Mouse (Mus musculus) stomach, embryonic 14.5 days (tissue): ENCODE data around the gene Rbck1. TPM values are rescaled to one million over a fixed set of nuclear protein-coding genes. Genes with fewer than 3 reads are reported as not detected.

Source experiments
- ATAC-seq: fragments of 200-750 bp; cut with Nextera tagmentation; 2 replicates; pipeline ENCODE4 v1.8.0; 2017; ENCODE audit warnings: low read depth, moderate TSS enrichment; ENCODE audit not compliant: insufficient number of reproducible peaks, insufficient read depth, low FRiP score
- H3K27ac ChIP-seq: fragments of 300-500 bp; sonication (generic); 2 replicates; pipeline ENCODE4 v1.5.1; 2014; ENCODE audit warnings: mild to moderate bottlenecking, low read length, moderate library complexity, mixed read lengths
- H3K27me3 ChIP-seq: fragments of 300-500 bp; sonication (generic); 2 replicates; pipeline ENCODE4 v1.6.1; 2014; ENCODE audit warnings: low read length, control low read depth, mixed read lengths; ENCODE audit not compliant: control insufficient read depth, insufficient read depth
- H3K36me3 ChIP-seq: fragments of 300-500 bp; sonication (generic); 2 replicates; pipeline ENCODE4 v1.6.1; 2014; ENCODE audit warnings: mild to moderate bottlenecking, control low read depth, low read length, moderate library complexity, mixed read lengths; ENCODE audit not compliant: control insufficient read depth, insufficient read depth
- H3K4me1 ChIP-seq: fragments of 300-500 bp; sonication (generic); 2 replicates; pipeline ENCODE4 v1.6.1; 2014; ENCODE audit warnings: low read length, control low read depth, mixed read lengths; ENCODE audit not compliant: control insufficient read depth, insufficient read depth
- H3K4me2 ChIP-seq: fragments of 300-500 bp; sonication (generic); replicated peaks from 2 replicates; pipeline ENCODE4 v1.6.1; 2014; ENCODE audit warnings: low read depth, low read length, control low read depth
- H3K4me3 ChIP-seq: fragments of 300-500 bp; sonication (generic); 2 replicates; pipeline ENCODE4 v1.5.1; 2014; ENCODE audit warnings: low read depth, low read length, control low read depth
- H3K9ac ChIP-seq: fragments of 300-500 bp; sonication (generic); replicated peaks from 2 replicates; pipeline ENCODE4 v1.6.1; 2014; ENCODE audit warnings: low read depth, mild to moderate bottlenecking, control low read depth, low read length, moderate library complexity, mixed read lengths
- H3K9me3 ChIP-seq: fragments of 300-500 bp; sonication (generic); 2 replicates; pipeline ENCODE4 v1.6.1; 2016; ENCODE audit warnings: low read depth, low read length, control low read depth; ENCODE audit not compliant: control insufficient read depth
- WGBS: fragments of 180-500 bp; shearing (Covaris S2); extraction: QIAGEN DNeasy Blood & Tissue Kit; methylation state at CpG from one replicate; pipeline ENCODE4 v1.1.7; 2014; 5-methylcytosine and 5-hydroxymethylcytosine counted together
- polyA plus RNA-seq: library from polyadenylated mRNA; unstranded; fragments of >200 nt; fragmentation: Nextera tagmentation; extraction: Ambion mirVana; gene quantifications from 2 replicates; pipeline ENCODE4 v1.2.1, GENCODE M21; 2014

The Rbck1 gene
- polyA plus RNA-seq, 1 experiment from 2014 or later, result 81.9 TPM

- Histone ChIP-seq H3K27me3 (no peaks in the 10 kb centered on the region), H3K4me3 (no peak overlapping the region), H3K4me1 (0 out of 2 replicates have a peak, but pooled peaks cover 3% of the 10 kb centered on the region), H3K27ac (no peak overlapping the region), H3K9ac (no peak overlapping the region), H3K36me3 (no peaks in the 10 kb centered on the region), H3K4me2 (no peak overlapping the region), H3K9me3 (no peaks in the 10 kb centered on the region)
- 72% methylated on average over 2 of the region's 2 CpGs for WGBS
- ATAC-seq, result no peak
These were observed 15.3 kb upstream of the Rbck1 start for GRCm38 (mm10) chr2:152347722-152348121.

GRCm38 (mm10) chr2:152346776-152347465 is 14.5 kb upstream of the Rbck1 start:
- Histone ChIP-seq H3K36me3 (no peaks in the 10 kb centered on the region), H3K4me3 (no peak overlapping the region), H3K4me2 (no peak overlapping the region), H3K27me3 (no peaks in the 10 kb centered on the region), H3K27ac (no peak overlapping the region), H3K9ac (no peak overlapping the region), H3K4me1 (0 out of 2 replicates have a peak, but pooled peaks cover 3% of the 10 kb centered on the region), H3K9me3 (no peaks in the 10 kb centered on the region)
- no peak for ATAC-seq
- 44% methylated on average over 9 of the region's 9 CpGs for WGBS

DNA sequence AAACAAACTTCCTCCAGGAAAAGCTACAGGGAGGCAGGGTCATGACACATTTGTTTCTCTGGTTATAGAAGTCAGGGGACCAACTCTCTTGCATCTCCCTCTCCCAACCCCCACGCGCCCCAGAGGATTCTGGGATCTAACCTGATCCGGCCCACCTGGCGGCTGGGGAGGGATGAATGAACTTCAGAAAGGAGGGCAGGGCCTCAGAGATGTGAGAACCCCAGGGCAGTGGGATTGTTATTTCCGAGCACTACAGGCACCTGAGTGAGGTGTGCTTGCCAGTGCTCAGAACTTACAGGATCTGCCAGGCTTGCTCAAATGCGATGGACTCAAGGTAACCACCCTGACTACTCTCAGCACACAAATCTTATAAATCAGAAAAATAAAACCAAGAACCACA is 12.9 kb upstream of the Rbck1 start:
- no peak overlapping the region for H3K4me3 ChIP-seq
- 55% methylated on average over 6 of the region's 6 CpGs for WGBS
- H3K27ac ChIP-seq, result no peak overlapping the region
- no peak overlapping the region for H3K9ac ChIP-seq
- no peak overlapping the region for H3K4me2 ChIP-seq
- no peaks in the 10 kb centered on the region for H3K9me3 ChIP-seq
- ATAC-seq, result no peak
- H3K4me1 ChIP-seq, result 0 out of 2 replicates have a peak, but pooled peaks cover 3% of the 10 kb centered on the region
- no peaks in the 10 kb centered on the region for H3K36me3 ChIP-seq
- H3K27me3 ChIP-seq, result no peaks in the 10 kb centered on the region

GRCm38 (mm10) chr2:152344909-152345308 is 12.5 kb upstream of the Rbck1 start:
- Histone ChIP-seq H3K4me2 (no peak overlapping the region), H3K4me1 (0 out of 2 replicates have a peak, but pooled peaks cover 3% of the 10 kb centered on the region)
- WGBS, result 62% methylated on average over 5 of the region's 5 CpGs

GRCm38 (mm10) chr2:152344361-152344760 is 11.9 kb upstream of the Rbck1 start:
- no peaks in the 10 kb centered on the region for H3K36me3 ChIP-seq
- H3K4me2 ChIP-seq, result peak overlapping the region; percentile 96
- 12% methylated on average over 10 of the region's 10 CpGs for WGBS
- no peak for ATAC-seq
- no peaks in the 10 kb centered on the region for H3K9me3 ChIP-seq
- 0 out of 2 replicates have a peak overlapping the region, but pooled peaks have one; percentile 25 for H3K9ac ChIP-seq
- H3K27ac ChIP-seq, result no peak overlapping the region
- H3K4me1 ChIP-seq, result 0 out of 2 replicates have a peak, but pooled peaks cover 3% of the 10 kb centered on the region
- H3K4me3 ChIP-seq, result peak overlapping the region; percentile 50
- H3K27me3 ChIP-seq, result no peaks in the 10 kb centered on the region

More at GRCm38 (mm10) chr2:152344909-152345308, 12.5 kb upstream of the Rbck1 start:
- Histone ChIP-seq H3K4me3 (no peak overlapping the region), H3K27me3 (no peaks in the 10 kb centered on the region), H3K27ac (no peak overlapping the region), H3K9me3 (no peaks in the 10 kb centered on the region), H3K36me3 (no peaks in the 10 kb centered on the region), H3K9ac (no peak overlapping the region)
- no peak for ATAC-seq

DNA sequence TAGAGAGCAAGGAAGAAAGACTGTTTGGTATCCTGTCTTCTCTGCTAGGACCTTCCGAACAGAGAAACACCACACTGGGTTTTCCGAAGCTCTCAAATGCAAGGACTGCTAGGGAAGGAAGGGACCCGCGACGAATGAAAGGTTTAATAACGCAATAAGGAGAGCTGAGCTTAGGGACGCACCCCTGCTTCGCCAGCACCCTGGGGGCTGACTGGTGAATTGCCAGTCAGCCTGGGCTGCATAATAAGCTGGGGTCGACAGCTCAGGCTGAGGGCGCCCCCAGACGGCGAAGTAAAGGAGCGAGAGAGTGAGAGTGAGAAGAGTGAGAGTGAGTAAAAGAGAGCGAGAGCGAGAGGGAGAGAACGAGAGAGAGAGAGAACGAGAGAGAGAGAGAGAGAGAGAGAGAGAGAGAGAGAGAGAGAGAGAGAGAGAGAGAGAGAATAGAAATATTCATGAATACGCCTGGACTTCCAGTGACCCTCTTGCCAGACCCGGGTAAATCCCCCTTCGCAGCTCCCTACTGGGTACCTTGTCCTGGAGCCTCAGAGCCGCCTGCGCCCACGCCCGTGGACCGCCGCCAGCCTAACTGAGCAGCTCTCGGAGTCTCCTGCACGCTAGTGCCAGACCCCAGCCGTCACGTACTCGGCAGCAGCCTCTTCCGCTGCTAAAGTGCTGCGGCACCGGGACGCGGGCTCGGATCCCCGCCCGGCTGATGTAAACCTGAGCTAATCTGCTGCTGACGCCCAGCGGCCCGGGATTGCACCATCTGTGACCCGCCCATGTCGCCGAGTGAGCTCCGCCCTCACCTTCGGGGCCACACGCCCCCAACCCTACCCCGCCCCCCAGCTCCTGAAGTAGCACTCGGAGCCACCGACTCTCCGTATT is 11.1 kb upstream of the Rbck1 start, which contains the start of gene Trib3:
Gene Trib3, minus strand, starts transcription at position 704 of the 885 bp plus-strand sequence.
- WGBS, result under 1% methylated on average over 52 of the region's 52 CpGs
- peak; percentile 85 for ATAC-seq
- Histone ChIP-seq H3K9me3 (no peaks in the 10 kb centered on the region), H3K27ac (no peak within 1 kb of the TSS), H3K9ac (peak within 1 kb of the TSS; percentile 25; the same call in 1 of the 2 replicates), H3K36me3 (no peaks in the 10 kb centered on the region), H3K4me3 (peak within 1 kb of the TSS; percentile 50), H3K27me3 (no peaks in the 10 kb centered on the region), H3K4me1 (0 out of 2 replicates have a peak, but pooled peaks cover 3% of the 10 kb centered on the region), H3K4me2 (peak within 1 kb of the TSS; percentile 96)

GRCm38 (mm10) chr2:152339631-152340179 is 7.3 kb upstream of the Rbck1 start:
- Histone ChIP-seq H3K36me3 (no peaks in the 10 kb centered on the region), H3K9ac (no peak overlapping the region), H3K27me3 (no peaks in the 10 kb centered on the region), H3K4me1 (0 out of 2 replicates have a peak, but pooled peaks cover 3% of the 10 kb centered on the region), H3K9me3 (no peaks in the 10 kb centered on the region), H3K27ac (no peak overlapping the region), H3K4me3 (no peak overlapping the region), H3K4me2 (no peak overlapping the region)
- ATAC-seq, result no peak
- 87% methylated on average over 22 of the region's 22 CpGs for WGBS

DNA sequence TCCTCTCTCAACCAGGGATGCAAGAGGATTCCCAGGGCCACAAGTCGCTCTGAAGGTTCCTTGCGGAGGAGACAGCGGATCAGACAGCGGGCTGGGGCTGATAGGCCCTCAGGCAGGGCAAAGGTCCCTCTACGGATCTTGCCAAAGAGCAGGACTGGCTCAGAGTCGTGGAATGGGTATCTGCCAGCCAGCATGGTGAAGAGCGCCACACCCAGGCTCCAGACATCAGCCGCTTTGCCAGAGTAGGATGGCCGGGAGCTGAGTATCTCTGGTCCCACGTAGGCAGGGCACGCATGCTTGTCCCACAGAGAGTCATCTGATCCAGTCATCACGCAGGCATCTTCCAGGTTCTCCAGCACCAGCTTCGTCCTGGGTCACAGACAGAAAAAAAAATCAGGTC is 5.9 kb upstream of the Rbck1 start:
- Histone ChIP-seq H3K4me3 (no peak overlapping the region), H3K27ac (no peak overlapping the region), H3K36me3 (no peaks in the 10 kb centered on the region), H3K27me3 (no peaks in the 10 kb centered on the region), H3K9ac (no peak overlapping the region), H3K4me1 (no peaks in the 10 kb centered on the region), H3K4me2 (no peak overlapping the region), H3K9me3 (no peaks in the 10 kb centered on the region)
- WGBS, result 77% methylated on average over 13 of the region's 13 CpGs
- ATAC-seq, result no peak
